Mouse (Mus musculus) testis, adult 2 months (tissue): ENCODE measurements around the gene Tjp3.

Source experiments
- CTCF ChIP-seq: fragments of 200-500 bp; IDR thresholded peaks from 2 replicates; pipeline ENCODE4 v1.5.1; 2012; ENCODE audit warnings: low read depth, mild to moderate bottlenecking, inconsistent platforms, low read length, moderate library complexity; ENCODE audit not compliant: control insufficient read depth, insufficient read depth, insufficient replicate concordance
- POLR2A ChIP-seq: fragments of 200-500 bp; IDR thresholded peaks from 2 replicates; pipeline ENCODE4 v1.6.1; 2012; ENCODE audit warnings: low read depth, mild to moderate bottlenecking, inconsistent platforms, low read length, moderate library complexity; ENCODE audit not compliant: control insufficient read depth

GRCm38 (mm10) chr10:81335393-81336340 is 44.3 kb upstream of the Tjp3 start:
- no peak for TF ChIP-seq POLR2A
- no peak for TF ChIP-seq CTCF
